Mouse (Mus musculus) forebrain, embryonic 15.5 days (tissue): ENCODE results near the gene Hdac11. TPM values are rescaled to one million over a fixed set of nuclear protein-coding genes. Genes with fewer than 3 reads are reported as not detected.
"Not testable (repeated sequence)": the region's sequence is repeated elsewhere in the genome, so short reads cannot be mapped to it uniquely, and the experiment has no call there.

Experiments
- ATAC-seq: fragments of 200-750 bp; cut with Nextera tagmentation; replicated peaks from 2 replicates; pipeline ENCODE4 v1.8.0; 2017; ENCODE audit warnings: mild to moderate bottlenecking, moderate TSS enrichment, moderate library complexity
- H3K27ac ChIP-seq: fragments of 300-500 bp; sonication (generic); replicated peaks from 2 replicates; pipeline ENCODE4 v1.5.1; 2015; ENCODE audit warnings: mild to moderate bottlenecking, inconsistent platforms
- H3K27me3 ChIP-seq: fragments of 300-500 bp; sonication (generic); 2 replicates; pipeline ENCODE4 v1.6.1; 2015; ENCODE audit warnings: inconsistent platforms
- H3K36me3 ChIP-seq: fragments of 300-500 bp; sonication (generic); 2 replicates; pipeline ENCODE4 v1.6.1; 2015; ENCODE audit warnings: mild to moderate bottlenecking, inconsistent platforms
- H3K4me1 ChIP-seq: fragments of 300-500 bp; sonication (generic); 2 replicates; pipeline ENCODE4 v1.6.1; 2015; ENCODE audit warnings: inconsistent platforms
- H3K4me2 ChIP-seq: fragments of 300-500 bp; sonication (generic); replicated peaks from 2 replicates; pipeline ENCODE4 v1.6.1; 2015; ENCODE audit warnings: mild to moderate bottlenecking, inconsistent platforms
- H3K4me3 ChIP-seq: fragments of 300-500 bp; sonication (generic); 2 replicates; pipeline ENCODE4 v1.5.1; 2015; ENCODE audit warnings: mild to moderate bottlenecking, inconsistent platforms
- H3K9ac ChIP-seq: fragments of 300-500 bp; sonication (generic); replicated peaks from 2 replicates; pipeline ENCODE4 v1.6.1; 2015; ENCODE audit warnings: mild to moderate bottlenecking, inconsistent platforms
- H3K9me3 ChIP-seq: fragments of 300-500 bp; sonication (generic); 2 replicates; pipeline ENCODE4 v1.6.1; 2016; ENCODE audit warnings: inconsistent platforms
- WGBS: fragments of 180-500 bp; shearing (Covaris S2); methylation state at CpG from one replicate; pipeline ENCODE4 v1.1.7; 2015; ENCODE audit warnings: mixed read lengths; 5-methylcytosine and 5-hydroxymethylcytosine counted together
- polyA plus RNA-seq: library from polyadenylated mRNA; unstranded; fragments of >200 nt; fragmentation: Nextera tagmentation; extraction: Ambion mirVana; gene quantifications from 2 replicates; pipeline ENCODE4 v1.2.1, GENCODE M21; 2015

Gene Hdac11
- polyA plus RNA-seq, 1 experiment from 2014 or later = 24.1 TPM

DNA sequence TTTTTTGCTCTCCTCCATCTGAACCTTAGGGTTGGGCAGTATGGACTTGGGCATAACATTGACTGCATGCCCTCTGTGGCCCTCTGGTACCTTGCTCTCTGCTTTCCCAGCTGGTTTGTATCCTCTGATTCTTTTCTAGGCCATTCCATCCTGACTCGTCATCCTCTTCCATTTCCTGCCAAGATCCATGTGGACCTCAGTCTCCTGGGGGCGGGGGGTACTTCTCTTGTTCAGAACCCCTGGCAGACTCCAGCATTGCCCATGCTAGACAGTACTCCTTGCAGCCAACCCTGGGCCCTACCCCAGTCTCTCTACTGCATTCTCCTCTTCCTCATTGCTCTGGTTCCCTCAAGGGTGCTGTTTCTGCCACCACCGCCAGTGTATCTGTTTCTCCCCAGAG, 36.0 kb downstream of the Hdac11 start:
- Histone ChIP-seq H3K4me1 (no peaks in the 10 kb centered on the region), H3K4me3 (no peak overlapping the region), H3K4me2 (no peak overlapping the region), H3K27ac (no peak overlapping the region), H3K9ac (no peak overlapping the region), H3K9me3 (no peaks in the 10 kb centered on the region), H3K27me3 (no peaks in the 10 kb centered on the region), H3K36me3 (no peaks in the 10 kb centered on the region)
- WGBS = 82% methylated on average over 3 of the region's 3 CpGs
- no peak for ATAC-seq

DNA sequence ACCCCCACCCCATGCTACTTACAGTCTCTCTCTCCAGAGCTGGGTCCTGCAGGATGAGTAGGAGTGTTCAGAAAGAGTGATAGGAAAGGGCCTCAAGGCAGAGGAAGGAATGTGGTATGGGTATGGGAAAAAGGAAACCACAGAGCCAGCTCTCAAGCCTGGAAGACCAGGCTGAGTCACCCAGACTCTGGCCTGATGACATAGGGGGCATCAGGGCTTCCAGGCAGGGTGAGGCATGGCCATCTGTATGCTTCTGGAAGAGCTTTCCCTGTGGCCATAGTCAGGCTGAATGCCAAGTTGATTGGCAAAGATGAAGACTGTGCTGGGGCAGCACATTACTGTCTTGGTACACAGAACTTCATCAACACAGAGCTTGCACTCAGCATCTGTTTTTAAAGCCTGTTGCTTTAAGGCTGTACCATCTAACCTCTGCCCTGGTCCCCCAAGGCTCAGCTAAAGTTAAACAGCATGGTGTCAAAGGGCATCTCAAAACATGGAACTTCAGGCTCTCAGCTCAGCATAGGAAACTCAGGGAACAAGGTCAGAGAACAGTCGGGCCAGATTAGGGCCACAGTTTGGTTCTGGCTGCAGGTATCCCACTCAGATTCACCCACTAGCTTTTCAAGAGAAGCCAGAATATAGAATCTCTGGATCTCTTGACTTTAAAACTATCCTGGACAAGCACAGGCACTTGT, 36.5 kb downstream of the Hdac11 start:
- Histone ChIP-seq H3K36me3 (no peaks in the 10 kb centered on the region), H3K9ac (no peak overlapping the region), H3K27ac (no peak overlapping the region), H3K27me3 (no peaks in the 10 kb centered on the region), H3K4me3 (no peak overlapping the region), H3K9me3 (no peaks in the 10 kb centered on the region), H3K4me2 (no peak overlapping the region), H3K4me1 (no peaks in the 10 kb centered on the region)
- 91% methylated on average over 1 of the region's 1 CpGs for WGBS
- no peak for ATAC-seq

- peaks cover 15% of the 10 kb centered on the region for H3K4me1 ChIP-seq
- H3K9me3 ChIP-seq = no peaks in the 10 kb centered on the region
- no peak overlapping the region for H3K4me3 ChIP-seq
- no peak overlapping the region for H3K27ac ChIP-seq
- H3K9ac ChIP-seq = no peak overlapping the region
- no peaks in the 10 kb centered on the region for H3K36me3 ChIP-seq
- no peaks in the 10 kb centered on the region for H3K27me3 ChIP-seq
- WGBS = 66% methylated on average over 2 of the region's 2 CpGs
- no peak overlapping the region for H3K4me2 ChIP-seq
- ATAC-seq = no peak
These were observed 42.0 kb downstream of the Hdac11 start for GRCm38 (mm10) chr6:91198456-91198855.

GRCm38 (mm10) chr6:91200429-91201188, 44.1 kb downstream of the Hdac11 start:
- no peak overlapping the region for H3K4me2 ChIP-seq
- 14% methylated on average over 8 of the region's 8 CpGs for WGBS
- no peak overlapping the region for H3K9ac ChIP-seq
- H3K27me3 ChIP-seq = no peaks in the 10 kb centered on the region
- peak; percentile 73 for ATAC-seq
- no peaks in the 10 kb centered on the region for H3K9me3 ChIP-seq
- H3K4me3 ChIP-seq = no peak overlapping the region
- peak overlapping the region; percentile 59 for H3K27ac ChIP-seq
- H3K36me3 ChIP-seq = no peaks in the 10 kb centered on the region
- H3K4me1 ChIP-seq = peaks cover 15% of the 10 kb centered on the region

- Histone ChIP-seq H3K36me3 (no peaks in the 10 kb centered on the region), H3K4me2 (no peak overlapping the region), H3K9ac (no peak overlapping the region), H3K27ac (no peak overlapping the region), H3K4me1 (peaks cover 15% of the 10 kb centered on the region), H3K9me3 (no peaks in the 10 kb centered on the region), H3K27me3 (no peaks in the 10 kb centered on the region), H3K4me3 (no peak overlapping the region)
- WGBS = 85% methylated on average over 8 of the region's 8 CpGs
- ATAC-seq = no peak
These were observed 45.4 kb downstream of the Hdac11 start for GRCm38 (mm10) chr6:91201881-91202341.

DNA sequence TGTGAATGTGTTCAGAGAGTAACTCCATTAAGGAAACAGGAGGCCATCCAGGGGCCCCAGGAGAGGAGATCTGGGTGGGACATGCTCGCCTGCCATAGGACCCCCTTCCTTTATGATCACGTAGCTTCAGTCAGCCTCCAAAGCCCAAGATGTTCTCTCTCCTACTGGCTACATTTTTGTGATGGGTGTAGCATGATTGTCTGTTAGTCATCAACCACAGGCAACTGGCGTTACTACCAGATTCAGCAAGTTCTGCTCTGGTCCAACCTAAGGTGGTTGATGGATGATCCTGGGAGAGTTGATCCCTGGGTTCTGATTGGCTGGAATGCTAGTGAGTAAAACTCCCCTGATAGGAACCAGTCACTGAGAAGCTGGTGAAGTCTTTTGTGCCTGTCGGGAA, 46.1 kb downstream of the Hdac11 start:
- H3K36me3 ChIP-seq = no peaks in the 10 kb centered on the region
- ATAC-seq = no peak
- no peak overlapping the region for H3K27ac ChIP-seq
- no peak overlapping the region for H3K4me3 ChIP-seq
- H3K9ac ChIP-seq = no peak overlapping the region
- no peak overlapping the region for H3K4me2 ChIP-seq
- H3K4me1 ChIP-seq = peaks cover 15% of the 10 kb centered on the region
- WGBS = 88% methylated on average over 4 of the region's 4 CpGs
- H3K27me3 ChIP-seq = no peaks in the 10 kb centered on the region
- H3K9me3 ChIP-seq = no peaks in the 10 kb centered on the region

- whole genome bisulfite sequencing = 73% methylated on average over 3 of the region's 3 CpGs
- no peak for ATAC-seq
- no peaks in the 10 kb centered on the region for H3K9me3 ChIP-seq
These were observed 48.9 kb downstream of the Hdac11 start for GRCm38 (mm10) chr6:91205346-91205745.

DNA sequence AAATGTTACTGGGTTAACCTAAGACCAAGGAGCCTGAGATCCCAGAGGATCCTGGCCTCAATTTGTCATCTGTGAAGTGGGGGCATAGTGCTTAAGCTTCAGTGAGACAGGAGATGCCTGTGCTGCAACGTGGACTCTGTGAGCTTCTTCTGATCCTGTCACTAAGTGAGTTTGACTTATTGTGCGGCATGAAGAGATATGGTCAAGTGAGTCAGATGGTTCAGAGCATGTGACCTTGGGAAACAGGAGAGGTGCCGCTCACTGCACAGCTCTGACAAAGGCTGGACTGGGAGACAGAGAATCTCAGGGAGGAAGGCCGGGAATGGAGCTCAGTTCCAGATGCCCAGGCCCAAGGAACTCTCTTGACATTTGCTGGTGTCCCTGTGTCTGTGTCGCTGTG, 49.3 kb downstream of the Hdac11 start:
- no peak overlapping the region for H3K27ac ChIP-seq
- peaks cover 7% of the 10 kb centered on the region for H3K4me1 ChIP-seq
- H3K9me3 ChIP-seq = no peaks in the 10 kb centered on the region
- no peak overlapping the region for H3K4me2 ChIP-seq
- 82% methylated on average over 5 of the region's 5 CpGs for WGBS
- H3K27me3 ChIP-seq = no peaks in the 10 kb centered on the region
- no peak overlapping the region for H3K4me3 ChIP-seq
- H3K9ac ChIP-seq = no peak overlapping the region
- ATAC-seq = no peak
- H3K36me3 ChIP-seq = no peaks in the 10 kb centered on the region

More at GRCm38 (mm10) chr6:91205346-91205745, 48.9 kb downstream of the Hdac11 start:
- H3K36me3 ChIP-seq = no peaks in the 10 kb centered on the region
- H3K4me1 ChIP-seq = peaks cover 11% of the 10 kb centered on the region
- H3K4me3 ChIP-seq = no peak overlapping the region
- H3K4me2 ChIP-seq = no peak overlapping the region
- H3K27ac ChIP-seq = no peak overlapping the region
- H3K27me3 ChIP-seq = no peaks in the 10 kb centered on the region
- H3K9ac ChIP-seq = no peak overlapping the region

DNA sequence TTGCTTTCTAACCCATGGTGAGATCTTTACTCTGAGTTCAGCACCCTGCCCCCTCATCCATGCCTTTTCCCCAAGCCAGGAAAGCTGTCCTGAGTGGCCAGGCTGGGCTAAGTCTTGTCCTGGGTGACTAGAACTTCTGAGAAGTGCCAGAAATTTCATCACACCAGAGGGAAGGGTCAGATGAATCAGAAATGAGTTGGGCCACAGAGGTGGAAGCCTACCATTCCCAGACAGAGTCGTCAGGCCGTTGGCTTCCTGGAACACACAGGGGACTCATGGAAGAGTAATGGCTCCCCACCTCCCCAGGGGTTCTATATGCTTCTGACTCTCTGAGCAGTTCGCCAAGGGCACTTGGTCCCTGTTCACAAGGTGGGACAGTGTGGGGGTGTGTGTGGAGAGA, 51.0 kb downstream of the Hdac11 start:
- Histone ChIP-seq H3K9me3 (no peaks in the 10 kb centered on the region), H3K4me2 (no peak overlapping the region), H3K9ac (no peak overlapping the region), H3K27ac (no peak overlapping the region), H3K36me3 (no peaks in the 10 kb centered on the region), H3K4me1 (peaks cover 2% of the 10 kb centered on the region), H3K27me3 (no peaks in the 10 kb centered on the region), H3K4me3 (no peak overlapping the region)
- no peak for ATAC-seq
- WGBS = 66% methylated on average over 3 of the region's 3 CpGs

DNA sequence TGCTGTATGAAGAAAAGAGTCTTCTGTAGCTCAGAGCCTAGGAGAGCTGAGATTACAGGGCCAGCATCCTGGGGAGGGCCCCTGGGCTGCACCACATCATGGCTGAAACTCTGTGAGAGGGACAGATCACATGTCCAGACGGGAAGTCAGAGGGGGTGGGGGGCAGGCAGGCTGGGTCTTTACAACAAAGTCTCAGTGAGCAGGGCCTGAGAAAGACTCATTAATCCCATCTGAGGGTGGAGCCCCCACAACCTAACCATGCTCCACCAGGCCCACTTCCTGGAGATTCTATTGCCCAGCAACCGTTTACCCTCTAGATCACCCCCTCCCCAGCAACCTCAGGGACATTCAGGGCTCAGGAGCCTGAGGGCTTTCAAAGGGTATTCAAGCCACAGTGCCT, 53.3 kb downstream of the Hdac11 start:
- WGBS = 14% methylated on average over 2 of the region's 2 CpGs
- ATAC-seq = no peak
- no peak overlapping the region for H3K27ac ChIP-seq

GRCm38 (mm10) chr6:91210852-91211251, 54.4 kb downstream of the Hdac11 start:
- no peak for ATAC-seq
- H3K4me1 ChIP-seq = peaks cover 14% of the 10 kb centered on the region
- no peaks in the 10 kb centered on the region for H3K27me3 ChIP-seq
- H3K36me3 ChIP-seq = no peaks in the 10 kb centered on the region
- no peak overlapping the region for H3K27ac ChIP-seq
- no peak overlapping the region for H3K4me2 ChIP-seq
- 81% methylated on average over 3 of the region's 3 CpGs for WGBS
- no peaks in the 10 kb centered on the region for H3K9me3 ChIP-seq
- no peak overlapping the region for H3K4me3 ChIP-seq
- no peak overlapping the region for H3K9ac ChIP-seq

More for the DNA sequence above, 53.3 kb downstream of the Hdac11 start:
- Histone ChIP-seq H3K4me3 (no peak overlapping the region), H3K36me3 (no peaks in the 10 kb centered on the region), H3K9ac (no peak overlapping the region), H3K4me2 (no peak overlapping the region), H3K27me3 (no peaks in the 10 kb centered on the region), H3K9me3 (no peaks in the 10 kb centered on the region), H3K4me1 (peaks cover 14% of the 10 kb centered on the region)

DNA sequence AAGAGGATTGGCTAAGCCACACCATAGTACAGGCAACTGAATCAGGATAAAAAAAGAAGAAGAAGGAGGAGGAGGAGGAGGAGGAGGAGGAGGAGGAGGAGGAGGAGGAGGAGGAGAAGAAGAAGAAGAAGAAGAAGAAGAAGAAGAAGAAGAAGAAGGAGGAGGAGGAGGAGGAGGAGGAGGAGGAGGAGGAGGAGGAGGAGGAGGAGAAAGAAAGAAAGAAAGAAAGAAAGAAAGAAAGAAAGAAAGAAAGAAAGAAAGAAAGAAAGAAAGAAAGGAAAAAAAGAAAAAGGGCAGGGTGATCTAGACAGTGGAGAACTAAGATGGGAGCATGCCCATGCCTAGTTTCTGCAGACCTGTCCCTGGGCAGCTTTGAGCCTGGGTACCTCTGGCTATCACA, 55.7 kb downstream of the Hdac11 start, which contains the start of gene Fbln2:
Gene Fbln2 (plus strand): TSS at position 301 of the 400 bp plus-strand sequence.
- H3K36me3 ChIP-seq, ATAC-seq: not testable (repeated sequence)
- peak within 1 kb of the TSS; percentile 35 for H3K9ac ChIP-seq

More for the DNA sequence above, 55.7 kb downstream of the Hdac11 start, which contains the start of gene Fbln2:
- peak within 1 kb of the TSS; percentile 62 for H3K4me2 ChIP-seq
- not testable (repeated sequence) for H3K27ac ChIP-seq, H3K27me3 ChIP-seq, H3K9me3 ChIP-seq
- H3K4me3 ChIP-seq = peak within 1 kb of the TSS; percentile 36
- peaks cover 14% of the 10 kb centered on the region for H3K4me1 ChIP-seq
